Mouse (Mus musculus): ENCODE data around the gene Thra. TPM values are rescaled to one million over a fixed set of nuclear protein-coding genes. Genes with fewer than 3 reads are reported as not detected.
A peak's percentile ranks its signal among the peaks of the same experiment; 100 is the strongest.
"Not testable (repeated sequence)": the region's sequence is repeated elsewhere in the genome, so short reads cannot be mapped to it uniquely, and the experiment has no call there.

Thra gene
- polyA plus RNA-seq, 1 experiment: 495 TPM

DNA sequence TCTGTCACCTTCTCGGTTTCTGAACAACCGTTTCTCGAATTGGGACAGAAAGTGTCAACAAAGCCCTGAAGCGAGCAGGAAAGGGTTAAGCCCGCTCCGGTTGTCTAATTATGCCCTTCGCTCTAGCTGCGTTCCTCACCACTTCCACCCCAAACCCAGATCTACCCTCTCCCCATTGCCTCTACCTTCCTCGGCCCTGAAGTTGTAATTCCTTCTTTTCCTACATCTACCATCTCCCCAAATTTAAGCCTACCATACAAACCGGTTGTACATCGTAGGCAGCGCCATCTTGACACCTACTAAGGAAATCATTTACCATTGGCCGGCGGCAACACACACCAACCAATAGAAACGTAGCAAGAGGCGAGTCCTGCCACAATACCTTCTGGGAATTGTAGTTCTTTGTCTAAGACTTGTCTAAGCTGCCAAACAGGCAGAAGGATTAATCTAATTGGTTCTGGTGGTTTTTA, 11.3 kb upstream of the Thra start, which contains the start of gene Med24:
TSS of gene Med24 (minus strand) at position 317 of the 470 bp plus-strand sequence.
- Histone ChIP-seq H3K4me1 (ENCODE audit: control insufficient read depth, insufficient read depth, low read length) (peaks cover 13% of the 10 kb centered on the region), H3K4me3 (ENCODE audit: insufficient read depth, low read depth, low read length) (peak within 1 kb of the TSS; percentile 95), H3K27ac (ENCODE audit: insufficient read depth, low read depth, low read length) (peak within 1 kb of the TSS; percentile 84)
- no peak for TF ChIP-seq POLR2A (IDR thresholded peaks at IDR 0.05; ENCODE audit: insufficient read depth, low read depth, low read length)
- no peak for TF ChIP-seq CTCF (IDR thresholded peaks at IDR 0.05; ENCODE audit: insufficient read depth, low read depth, low read length)
- WGBS: under 1% methylated on average over 16 of the region's 16 CpGs

DNA sequence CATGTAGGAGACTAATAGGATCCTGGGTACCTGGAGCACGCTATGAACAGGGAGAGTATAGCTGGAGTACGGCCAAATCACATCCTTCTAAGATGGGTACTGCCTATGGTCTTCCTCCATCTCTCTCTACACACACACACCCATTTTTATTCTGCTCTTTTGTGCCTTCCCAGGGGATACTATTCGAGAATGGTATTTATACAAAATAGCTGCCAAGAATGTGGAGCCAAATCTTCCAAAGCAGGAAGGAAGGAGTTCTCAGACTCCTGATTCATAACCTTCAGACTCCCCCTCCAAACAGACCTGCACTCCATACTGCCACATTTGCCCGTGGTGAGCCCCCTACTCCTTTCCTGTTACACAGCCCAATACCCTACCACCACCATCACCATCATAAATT, 9.7 kb upstream of the Thra start:
- Histone ChIP-seq H3K27ac (ENCODE audit: insufficient read depth, low read depth, low read length) (0 out of 2 replicates have a peak overlapping the region, but pooled peaks have one; percentile 17), H3K4me1 (ENCODE audit: control insufficient read depth, insufficient read depth, low read length) (peaks cover 13% of the 10 kb centered on the region), H3K4me3 (ENCODE audit: insufficient read depth, low read depth, low read length) (no peak overlapping the region)
- WGBS: 34% methylated on average over 4 of the region's 4 CpGs
- no peak for TF ChIP-seq POLR2A (IDR thresholded peaks at IDR 0.05; ENCODE audit: insufficient read depth, low read depth, low read length)
- TF ChIP-seq CTCF (IDR thresholded peaks at IDR 0.05; ENCODE audit: insufficient read depth, low read depth, low read length): no peak

DNA sequence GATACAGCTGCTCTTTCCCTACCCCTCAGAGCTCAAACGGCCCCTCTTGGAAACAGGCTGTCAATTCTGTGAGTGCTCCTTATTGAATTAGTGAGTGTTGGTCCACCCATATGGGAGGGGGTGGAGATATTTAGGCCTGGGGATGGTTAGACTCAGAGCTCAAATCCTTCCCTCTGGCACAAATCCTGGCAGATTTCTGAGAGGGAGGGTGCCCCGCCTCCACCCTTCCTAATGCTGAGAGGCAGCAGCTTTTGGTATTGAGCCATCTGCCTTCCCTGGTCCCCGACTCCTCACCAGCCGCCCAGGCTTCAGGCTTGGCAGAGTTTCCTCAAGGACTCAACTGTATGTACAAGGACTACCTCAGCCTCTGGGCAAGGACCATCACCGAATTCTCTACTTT, 9.3 kb upstream of the Thra start:
- no peak overlapping the region for H3K4me3 ChIP-seq (ENCODE audit: insufficient read depth, low read depth, low read length)
- 0 out of 2 replicates have a peak overlapping the region, but pooled peaks have one; percentile 26 for H3K27ac ChIP-seq (ENCODE audit: insufficient read depth, low read depth, low read length)
- 20% methylated on average over 5 of the region's 5 CpGs for WGBS
- no peak for TF ChIP-seq POLR2A (IDR thresholded peaks at IDR 0.05; ENCODE audit: insufficient read depth, low read depth, low read length)
- no peak for TF ChIP-seq CTCF (IDR thresholded peaks at IDR 0.05; ENCODE audit: insufficient read depth, low read depth, low read length)
- peaks cover 13% of the 10 kb centered on the region for H3K4me1 ChIP-seq (ENCODE audit: control insufficient read depth, insufficient read depth, low read length)

DNA sequence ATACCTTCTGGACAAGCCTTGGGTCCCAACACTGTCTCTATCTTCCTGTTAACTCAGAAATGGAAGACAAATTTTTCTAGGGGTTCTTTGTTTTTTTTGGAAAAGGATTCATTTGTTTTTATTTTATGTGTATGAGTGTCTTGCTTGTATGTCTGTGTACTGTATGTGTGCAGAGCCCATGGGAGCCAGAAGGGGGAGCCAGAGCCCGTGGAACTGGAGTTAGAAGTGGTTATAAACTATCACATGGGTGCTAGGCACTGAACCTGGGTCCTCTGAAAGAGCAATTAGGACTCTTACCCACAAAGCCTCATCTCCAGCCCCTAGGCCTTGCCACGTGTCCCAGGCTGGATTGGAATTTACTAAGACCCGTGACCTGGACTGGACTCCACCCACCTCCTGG, 6.4 kb upstream of the Thra start:
- no peak overlapping the region for H3K27ac ChIP-seq (ENCODE audit: insufficient read depth, low read depth, low read length)
- H3K4me1 ChIP-seq (ENCODE audit: control insufficient read depth, insufficient read depth, low read length): peaks cover 15% of the 10 kb centered on the region
- 78% methylated on average over 3 of the region's 3 CpGs for WGBS
- no peak for TF ChIP-seq POLR2A (IDR thresholded peaks at IDR 0.05; ENCODE audit: insufficient read depth, low read depth, low read length)
- no peak for TF ChIP-seq CTCF (IDR thresholded peaks at IDR 0.05; ENCODE audit: insufficient read depth, low read depth, low read length)
- H3K4me3 ChIP-seq (ENCODE audit: insufficient read depth, low read depth, low read length): no peak overlapping the region

DNA sequence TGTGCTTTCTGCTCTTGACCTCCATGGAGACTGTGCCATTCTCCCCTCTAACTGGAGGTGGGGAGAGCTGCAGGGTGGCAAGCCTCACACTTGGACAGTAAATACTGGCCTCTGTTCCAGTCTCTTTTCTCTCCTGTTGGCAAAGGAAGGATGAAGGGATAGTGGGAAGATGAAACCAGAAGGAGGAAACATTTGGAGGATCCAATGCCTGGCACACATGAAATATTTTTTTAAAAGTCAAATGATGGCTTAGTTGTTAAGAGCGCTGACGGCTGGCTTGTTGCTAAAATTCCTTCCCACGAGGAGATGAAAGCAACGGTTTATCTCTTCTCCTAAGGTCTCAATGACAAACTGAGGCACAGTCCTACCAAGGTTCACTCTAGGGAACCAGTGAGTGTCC, 5.3 kb upstream of the Thra start:
- 79% methylated on average over 4 of the region's 4 CpGs for WGBS

DNA sequence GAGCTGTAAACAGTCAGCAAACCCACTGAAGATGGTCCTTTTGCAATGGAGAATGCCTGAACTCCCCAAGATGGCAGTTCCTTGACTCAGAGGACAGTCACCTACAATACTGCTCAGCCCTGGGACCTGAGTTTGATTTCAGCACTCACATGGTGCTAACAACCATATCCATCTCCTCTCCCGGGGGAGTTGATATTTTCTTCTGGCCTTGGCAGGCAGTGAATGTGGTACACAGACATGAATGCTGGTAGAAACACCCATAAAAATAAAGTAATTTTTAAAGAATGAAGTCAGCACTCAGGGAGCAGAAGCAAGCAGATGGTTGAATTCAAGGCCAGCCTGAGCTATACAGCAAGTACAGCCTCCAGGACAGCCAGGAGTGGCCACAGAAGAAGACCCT, 4.3 kb upstream of the Thra start:
- peaks cover 23% of the 10 kb centered on the region for H3K4me1 ChIP-seq (ENCODE audit: control insufficient read depth, insufficient read depth, low read length)
- H3K27ac ChIP-seq (ENCODE audit: insufficient read depth, low read depth, low read length): no peak overlapping the region
- TF ChIP-seq POLR2A (IDR thresholded peaks at IDR 0.05; ENCODE audit: insufficient read depth, low read depth, low read length): no peak
- no peak for TF ChIP-seq CTCF (IDR thresholded peaks at IDR 0.05; ENCODE audit: insufficient read depth, low read depth, low read length)
- no peak overlapping the region for H3K4me3 ChIP-seq (ENCODE audit: insufficient read depth, low read depth, low read length)
- WGBS: 77% methylated on average over 1 of the region's 1 CpGs

More for the DNA sequence above, 5.3 kb upstream of the Thra start:
- Histone ChIP-seq H3K4me1 (ENCODE audit: control insufficient read depth, insufficient read depth, low read length) (peaks cover 20% of the 10 kb centered on the region), H3K4me3 (ENCODE audit: insufficient read depth, low read depth, low read length) (no peak overlapping the region), H3K27ac (ENCODE audit: insufficient read depth, low read depth, low read length) (no peak overlapping the region)
- TF ChIP-seq CTCF (IDR thresholded peaks at IDR 0.05; ENCODE audit: insufficient read depth, low read depth, low read length) (no peak), POLR2A (IDR thresholded peaks at IDR 0.05; ENCODE audit: insufficient read depth, low read depth, low read length) (no peak)

DNA sequence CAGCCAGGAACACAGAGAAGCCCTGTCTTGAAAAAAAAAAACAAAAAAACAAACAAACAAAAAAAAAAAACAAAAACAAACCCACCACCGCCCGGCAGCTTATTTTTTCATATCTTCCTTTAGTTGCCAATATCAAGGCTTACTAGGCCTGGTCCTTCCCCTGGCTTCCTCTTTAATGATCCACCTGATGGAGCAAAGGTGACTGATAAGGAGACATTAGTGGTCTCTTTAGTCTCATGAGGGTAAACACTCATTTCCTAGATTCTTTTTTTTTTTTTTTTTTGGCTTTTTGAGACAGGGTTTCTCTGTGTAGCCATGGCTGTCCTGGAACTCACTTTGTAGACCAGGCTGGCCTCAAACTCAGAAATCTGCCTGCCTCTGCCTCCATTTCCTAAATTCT, 3.2 kb upstream of the Thra start:
- not testable (repeated sequence) for H3K4me3 ChIP-seq (ENCODE audit: insufficient read depth, low read depth, low read length); H3K27ac ChIP-seq (ENCODE audit: insufficient read depth, low read depth, low read length)
- H3K4me1 ChIP-seq (ENCODE audit: control insufficient read depth, insufficient read depth, low read length): peaks cover 21% of the 10 kb centered on the region
- 96% methylated on average over 2 of the region's 2 CpGs for WGBS

DNA sequence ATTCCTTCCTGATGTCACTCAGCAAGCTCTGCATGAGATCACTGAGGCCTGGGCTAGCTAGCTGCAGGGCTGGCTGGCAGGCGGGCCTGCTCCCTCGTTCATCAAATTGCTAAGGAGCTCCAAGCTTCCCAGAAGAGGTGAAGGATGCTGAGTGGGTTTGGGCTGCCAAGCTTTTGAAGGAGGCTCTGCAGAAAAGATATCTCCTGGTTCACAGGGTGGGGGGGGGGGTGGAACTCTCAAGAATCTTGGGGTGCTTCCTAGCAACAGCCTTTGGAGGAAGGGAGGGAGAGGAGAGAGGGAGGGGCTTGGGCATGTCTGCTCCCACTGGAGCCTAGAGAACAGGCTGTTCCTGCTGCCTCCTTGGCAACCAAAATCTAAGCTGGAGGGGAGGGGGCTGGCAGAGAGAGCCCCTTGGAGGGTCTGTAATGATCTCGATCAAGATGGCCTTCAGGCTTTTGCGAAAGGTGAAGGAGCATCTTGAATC, 2.0 kb upstream of the Thra start:
- Histone ChIP-seq H3K27ac (ENCODE audit: insufficient read depth, low read depth, low read length) (peak overlapping the region; percentile 98), H3K4me1 (ENCODE audit: control insufficient read depth, insufficient read depth, low read length) (peaks cover 21% of the 10 kb centered on the region), H3K4me3 (ENCODE audit: insufficient read depth, low read depth, low read length) (peak overlapping the region; percentile 30)
- 14% methylated on average over 4 of the region's 4 CpGs for WGBS
- no peak for TF ChIP-seq CTCF (IDR thresholded peaks at IDR 0.05; ENCODE audit: insufficient read depth, low read depth, low read length)
- TF ChIP-seq POLR2A (IDR thresholded peaks at IDR 0.05; ENCODE audit: insufficient read depth, low read depth, low read length): 0 out of 2 replicates have a peak, but pooled peaks have one; percentile 24

DNA sequence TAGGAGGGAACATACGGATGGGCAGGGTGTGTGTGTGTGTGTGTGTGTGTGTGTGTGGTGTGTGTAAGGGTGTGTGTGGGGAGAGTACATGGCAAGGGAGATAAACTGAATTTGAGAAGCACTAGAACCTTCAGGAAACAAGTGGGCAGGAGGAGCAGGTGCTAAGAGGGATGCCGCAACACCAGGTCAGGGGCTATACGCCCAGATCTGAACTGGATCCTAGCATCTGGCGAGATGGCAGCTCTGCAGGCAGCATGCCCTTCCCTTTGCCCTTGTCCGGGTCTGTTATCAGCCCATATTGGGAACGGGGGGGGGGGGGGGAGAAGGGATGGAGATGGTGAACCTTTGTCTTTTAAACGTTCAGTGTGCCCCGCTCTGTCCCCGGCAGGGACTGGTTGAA, 1.5 kb upstream of the Thra start:
- WGBS: 39% methylated on average over 9 of the region's 9 CpGs
- H3K27ac ChIP-seq (ENCODE audit: insufficient read depth, low read depth, low read length): peak overlapping the region; percentile 98
- H3K4me3 ChIP-seq (ENCODE audit: insufficient read depth, low read depth, low read length): peak overlapping the region; percentile 30
- no peak for TF ChIP-seq CTCF (IDR thresholded peaks at IDR 0.05; ENCODE audit: insufficient read depth, low read depth, low read length)
- TF ChIP-seq POLR2A (IDR thresholded peaks at IDR 0.05; ENCODE audit: insufficient read depth, low read depth, low read length): no peak
- peaks cover 25% of the 10 kb centered on the region for H3K4me1 ChIP-seq (ENCODE audit: control insufficient read depth, insufficient read depth, low read length)

DNA sequence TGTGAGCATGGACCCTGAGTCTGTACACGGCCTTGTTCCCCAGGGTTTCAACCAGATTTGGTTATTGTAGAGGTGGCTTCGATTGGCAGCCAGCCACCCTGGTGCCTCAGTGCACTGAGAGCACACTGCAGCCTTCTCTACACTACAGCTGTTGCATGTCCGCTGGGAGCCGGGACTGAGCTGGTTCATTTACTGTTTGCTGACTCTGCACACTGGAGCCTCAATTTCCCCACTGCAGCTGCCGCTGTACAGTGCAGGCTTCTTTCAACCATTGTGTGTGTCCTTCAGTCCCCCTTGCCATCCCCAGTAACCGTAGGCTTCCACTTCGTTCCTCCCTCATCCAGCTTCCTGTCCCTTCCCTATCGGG, 429 bp upstream of the Thra start:
- peak overlapping the region; percentile 48 for H3K4me3 ChIP-seq (ENCODE audit: insufficient read depth, low read depth, low read length)
- H3K4me1 ChIP-seq (ENCODE audit: control insufficient read depth, insufficient read depth, low read length): peaks cover 36% of the 10 kb centered on the region
- WGBS: 7% methylated on average over 8 of the region's 8 CpGs
- TF ChIP-seq POLR2A (IDR thresholded peaks at IDR 0.05; ENCODE audit: insufficient read depth, low read depth, low read length) (no peak), CTCF (IDR thresholded peaks at IDR 0.05; ENCODE audit: insufficient read depth, low read depth, low read length) (no peak)
- H3K27ac ChIP-seq (ENCODE audit: insufficient read depth, low read depth, low read length): peak overlapping the region; percentile 89

Measured in olfactory bulb, adult 2 months (tissue).